Mouse (Mus musculus): ENCODE measurements at regions not wholly inside any gene's neighbourhood (a gene's known extent, or its start where the extent isn't known, plus 50 kb on each side); places are given as distances from the start of the nearest gene placed in this dataset.

- no peaks in the 10 kb centered on the region for H3K4me1 ChIP-seq
- H3K4me3 ChIP-seq (replicated peaks), result no peak overlapping the region
- H3K36me3 ChIP-seq, result no peaks in the 10 kb centered on the region
- 78% methylated on average over 1 of the region's 1 CpGs for WGBS
- no peaks in the 10 kb centered on the region for H3K9me3 ChIP-seq (replicated peaks)
- H3K9ac ChIP-seq (replicated peaks), result no peak overlapping the region
- no peak overlapping the region for H3K27ac ChIP-seq (replicated peaks)
- no peak overlapping the region for H3K4me2 ChIP-seq
- H3K27me3 ChIP-seq (replicated peaks), result no peaks in the 10 kb centered on the region
- no peak for ATAC-seq (ENCODE audit: low FRiP score)
Observed at GRCm38 (mm10) chr1:154255971-154256370, 55.0 kb downstream of the Zfp648 start.

GRCm38 (mm10) chr1:154256811-154257210 is 55.8 kb downstream of the Zfp648 start:
- H3K4me3 ChIP-seq (replicated peaks), result no peak overlapping the region
- WGBS, result 54% methylated on average over 15 of the region's 15 CpGs
- H3K4me1 ChIP-seq, result no peaks in the 10 kb centered on the region
- ATAC-seq (ENCODE audit: low FRiP score), result no peak
- H3K27ac ChIP-seq (replicated peaks), result no peak overlapping the region
- peak overlapping the region; percentile 11; the same call in 1 of the 2 replicates for H3K4me2 ChIP-seq
- H3K9ac ChIP-seq (replicated peaks), result no peak overlapping the region
- no peaks in the 10 kb centered on the region for H3K36me3 ChIP-seq
- H3K27me3 ChIP-seq (replicated peaks), result no peaks in the 10 kb centered on the region
- no peaks in the 10 kb centered on the region for H3K9me3 ChIP-seq (replicated peaks)

DNA sequence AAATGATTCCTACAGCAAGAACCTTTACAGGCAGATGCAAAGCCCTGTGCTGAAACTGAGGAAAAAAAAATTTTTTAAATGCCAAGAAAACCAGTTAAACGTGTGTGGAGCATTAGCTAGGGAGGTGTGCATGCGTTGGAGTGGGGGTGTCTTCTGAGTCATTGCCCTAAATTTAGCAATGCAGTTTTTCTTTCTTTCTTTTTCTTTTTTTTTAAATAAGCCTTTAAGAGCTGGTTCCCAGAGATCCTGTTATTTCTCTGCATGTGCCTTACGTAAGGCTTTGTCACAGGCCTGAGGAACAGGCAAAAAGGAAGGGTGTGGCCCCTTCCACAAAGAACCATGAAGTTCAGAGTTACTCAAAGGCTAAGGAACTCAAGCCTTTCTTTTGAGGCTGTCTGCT is 57.5 kb downstream of the Zfp648 start:
- no peak for ATAC-seq (ENCODE audit: low FRiP score)
- WGBS, result 74% methylated on average over 3 of the region's 3 CpGs

DNA sequence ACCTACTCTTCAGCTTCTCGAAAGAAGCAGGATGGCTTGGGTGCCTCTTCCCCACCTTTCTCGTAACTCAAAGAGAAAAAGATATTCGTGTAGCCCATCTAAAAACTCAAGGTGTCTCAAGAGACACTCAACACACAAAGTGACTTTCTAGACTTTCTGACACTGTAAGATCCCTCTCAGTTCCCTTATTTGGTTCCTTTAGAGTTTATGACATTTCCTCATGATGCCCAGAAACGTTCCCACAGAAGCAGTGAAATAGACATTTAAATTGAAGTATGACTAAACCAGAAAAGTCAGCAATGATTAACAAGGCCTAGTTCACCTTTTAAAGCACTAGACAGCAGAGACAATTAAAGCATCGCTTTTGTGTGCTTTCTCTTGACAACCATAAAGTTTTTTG is 59.4 kb downstream of the Zfp648 start:
- no peaks in the 10 kb centered on the region for H3K9me3 ChIP-seq (replicated peaks)
- H3K9ac ChIP-seq (replicated peaks), result no peak overlapping the region
- no peaks in the 10 kb centered on the region for H3K4me1 ChIP-seq
- no peak overlapping the region for H3K4me3 ChIP-seq (replicated peaks)
- ATAC-seq (ENCODE audit: low FRiP score), result no peak
- no peaks in the 10 kb centered on the region for H3K36me3 ChIP-seq
- H3K4me2 ChIP-seq, result no peak overlapping the region
- no peaks in the 10 kb centered on the region for H3K27me3 ChIP-seq (replicated peaks)
- 77% methylated on average over 5 of the region's 5 CpGs for whole genome bisulfite sequencing
- no peak overlapping the region for H3K27ac ChIP-seq (replicated peaks)

More for the DNA sequence above, 57.5 kb downstream of the Zfp648 start:
- H3K36me3 ChIP-seq, result no peaks in the 10 kb centered on the region
- no peak overlapping the region for H3K9ac ChIP-seq (replicated peaks)
- no peaks in the 10 kb centered on the region for H3K4me1 ChIP-seq
- no peak overlapping the region for H3K4me3 ChIP-seq (replicated peaks)
- no peak overlapping the region for H3K4me2 ChIP-seq
- no peaks in the 10 kb centered on the region for H3K27me3 ChIP-seq (replicated peaks)
- no peaks in the 10 kb centered on the region for H3K9me3 ChIP-seq (replicated peaks)
- no peak overlapping the region for H3K27ac ChIP-seq (replicated peaks)

- ATAC-seq (ENCODE audit: low FRiP score), result no peak
- Histone ChIP-seq H3K27ac (replicated peaks) (no peak overlapping the region), H3K4me1 (no peaks in the 10 kb centered on the region), H3K36me3 (no peaks in the 10 kb centered on the region), H3K27me3 (replicated peaks) (0 out of 2 replicates have a peak, but pooled peaks cover 4% of the 10 kb centered on the region), H3K4me3 (replicated peaks) (no peak overlapping the region), H3K4me2 (no peak overlapping the region), H3K9ac (replicated peaks) (no peak overlapping the region), H3K9me3 (replicated peaks) (no peaks in the 10 kb centered on the region)
- 23% methylated on average over 8 of the region's 8 CpGs for WGBS
Observed at GRCm38 (mm10) chr1:154281438-154281837, 80.5 kb downstream of the Zfp648 start.

DNA sequence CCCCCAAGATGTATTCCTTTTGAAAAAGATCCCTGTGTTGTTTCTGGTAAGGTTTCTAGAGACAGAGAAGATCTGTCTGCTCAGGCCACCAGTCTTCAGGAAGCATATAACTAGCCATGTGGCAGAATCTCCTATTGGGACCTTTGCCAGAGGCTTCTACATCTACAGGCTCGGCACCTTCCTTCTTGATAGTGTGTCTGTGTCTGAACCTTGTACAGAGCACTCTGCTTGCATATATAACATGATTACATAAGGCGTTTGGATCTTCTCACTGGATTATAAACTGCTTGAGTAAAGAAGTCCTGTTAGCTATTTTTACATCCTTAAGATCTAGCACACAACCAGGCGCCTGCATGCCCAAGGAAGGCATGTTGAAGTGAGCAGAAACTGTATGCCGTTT is 85.1 kb downstream of the Zfp648 start:
- no peak for ATAC-seq (ENCODE audit: low FRiP score)
- 91% methylated on average over 4 of the region's 4 CpGs for WGBS
- H3K4me3 ChIP-seq (replicated peaks), result no peak overlapping the region
- H3K27me3 ChIP-seq (replicated peaks), result 0 out of 2 replicates have a peak, but pooled peaks cover 4% of the 10 kb centered on the region
- H3K4me1 ChIP-seq, result no peaks in the 10 kb centered on the region
- H3K4me2 ChIP-seq, result no peak overlapping the region
- H3K9me3 ChIP-seq (replicated peaks), result no peaks in the 10 kb centered on the region
- no peak overlapping the region for H3K9ac ChIP-seq (replicated peaks)
- H3K36me3 ChIP-seq, result no peaks in the 10 kb centered on the region
- no peak overlapping the region for H3K27ac ChIP-seq (replicated peaks)

DNA sequence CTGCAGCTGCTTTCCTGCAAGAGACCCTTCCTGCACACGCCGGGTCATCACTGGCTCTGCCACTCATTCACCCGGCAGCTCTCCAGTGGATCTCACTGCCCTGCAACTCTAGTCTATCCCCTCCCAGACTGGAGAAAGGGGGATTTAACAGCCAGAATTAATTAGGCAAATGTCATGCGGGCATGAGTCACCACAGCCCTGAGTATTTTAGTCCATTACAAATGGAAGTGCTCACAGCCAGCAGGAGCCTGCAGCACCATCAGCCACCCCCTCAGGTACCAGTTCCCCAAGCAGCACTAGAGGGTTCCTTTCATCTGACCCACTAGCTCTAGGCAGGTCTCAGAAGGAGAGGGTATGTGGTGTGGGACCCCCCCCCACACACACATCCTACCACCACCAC is 91.7 kb downstream of the Zfp648 start:
- no peaks in the 10 kb centered on the region for H3K4me1 ChIP-seq
- WGBS, result 63% methylated on average over 4 of the region's 4 CpGs
- no peak for ATAC-seq (ENCODE audit: low FRiP score)
- no peak overlapping the region for H3K4me2 ChIP-seq
- H3K4me3 ChIP-seq (replicated peaks), result no peak overlapping the region
- H3K27me3 ChIP-seq (replicated peaks), result no peaks in the 10 kb centered on the region
- no peaks in the 10 kb centered on the region for H3K9me3 ChIP-seq (replicated peaks)
- no peaks in the 10 kb centered on the region for H3K36me3 ChIP-seq
- no peak overlapping the region for H3K27ac ChIP-seq (replicated peaks)
- no peak overlapping the region for H3K9ac ChIP-seq (replicated peaks)

DNA sequence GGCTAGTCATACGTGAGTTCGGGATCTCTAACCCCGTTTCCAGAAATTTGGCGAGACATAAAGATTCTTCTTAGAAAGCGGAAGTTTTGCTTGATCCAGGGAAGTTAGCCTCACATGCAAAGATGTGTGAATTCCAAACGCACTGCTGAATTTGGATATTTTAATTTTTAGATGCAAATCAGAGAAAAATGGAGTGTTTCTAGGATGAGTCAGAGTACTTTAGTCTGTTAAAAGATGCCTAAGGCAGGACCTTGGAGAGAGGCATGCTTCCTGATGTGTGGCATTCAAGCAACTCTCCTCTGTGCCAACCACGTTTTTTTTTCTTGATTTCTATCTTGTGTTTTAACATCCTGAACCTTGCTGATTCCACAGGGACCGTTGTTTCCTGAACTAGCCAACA is 95.1 kb downstream of the Zfp648 start:
- no peaks in the 10 kb centered on the region for H3K9me3 ChIP-seq (replicated peaks)
- no peak overlapping the region for H3K27ac ChIP-seq (replicated peaks)
- WGBS, result 91% methylated on average over 8 of the region's 8 CpGs
- no peaks in the 10 kb centered on the region for H3K27me3 ChIP-seq (replicated peaks)
- no peak for ATAC-seq (ENCODE audit: low FRiP score)
- no peak overlapping the region for H3K4me3 ChIP-seq (replicated peaks)
- no peak overlapping the region for H3K4me2 ChIP-seq
- H3K9ac ChIP-seq (replicated peaks), result no peak overlapping the region
- no peaks in the 10 kb centered on the region for H3K4me1 ChIP-seq
- no peaks in the 10 kb centered on the region for H3K36me3 ChIP-seq

DNA sequence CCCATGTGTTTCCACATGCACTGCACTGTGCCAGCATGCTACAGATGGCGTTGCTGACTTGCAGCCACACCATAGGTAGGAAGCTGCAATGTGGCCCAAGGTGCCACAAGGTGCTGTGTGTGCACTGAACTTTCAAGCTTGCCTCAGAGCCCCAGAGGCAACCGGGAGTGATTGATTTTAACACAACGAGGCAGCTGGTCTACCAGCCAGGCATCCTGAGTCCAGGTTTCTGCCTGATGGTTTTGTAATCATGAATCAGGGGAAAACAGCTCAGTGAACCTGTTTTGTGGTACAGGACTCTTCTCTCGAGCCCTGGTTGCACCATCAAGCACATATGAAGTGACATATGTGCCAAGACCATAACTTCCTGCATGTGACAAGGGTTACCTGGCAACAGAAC is 98.9 kb downstream of the Zfp648 start:
- Histone ChIP-seq H3K9ac (replicated peaks) (no peak overlapping the region), H3K4me3 (replicated peaks) (no peak overlapping the region), H3K4me2 (no peak overlapping the region), H3K36me3 (no peaks in the 10 kb centered on the region), H3K4me1 (no peaks in the 10 kb centered on the region), H3K9me3 (replicated peaks) (no peaks in the 10 kb centered on the region), H3K27ac (replicated peaks) (no peak overlapping the region), H3K27me3 (replicated peaks) (no peaks in the 10 kb centered on the region)
- WGBS, result 70% methylated on average over 4 of the region's 4 CpGs
- ATAC-seq (ENCODE audit: low FRiP score), result no peak

- no peaks in the 10 kb centered on the region for H3K4me1 ChIP-seq
- no peak for ATAC-seq (ENCODE audit: low FRiP score)
- H3K27me3 ChIP-seq (replicated peaks), result no peaks in the 10 kb centered on the region
- no peaks in the 10 kb centered on the region for H3K36me3 ChIP-seq
- H3K9me3 ChIP-seq (replicated peaks), result no peaks in the 10 kb centered on the region
- no peak overlapping the region for H3K4me3 ChIP-seq (replicated peaks)
- H3K4me2 ChIP-seq, result no peak overlapping the region
- H3K9ac ChIP-seq (replicated peaks), result no peak overlapping the region
- H3K27ac ChIP-seq (replicated peaks), result no peak overlapping the region
- WGBS, result 89% methylated on average over 2 of the region's 2 CpGs
Observed at GRCm38 (mm10) chr1:154309650-154310049, 108.7 kb downstream of the Zfp648 start.
